Mouse (Mus musculus): ENCODE data around the gene Prss12. TPM values are rescaled to one million over a fixed set of nuclear protein-coding genes. Genes with fewer than 3 reads are reported as not detected.

The Prss12 gene
- polyA plus RNA-seq, 1 experiment from 2014 or later, result 27.9 TPM

DNA sequence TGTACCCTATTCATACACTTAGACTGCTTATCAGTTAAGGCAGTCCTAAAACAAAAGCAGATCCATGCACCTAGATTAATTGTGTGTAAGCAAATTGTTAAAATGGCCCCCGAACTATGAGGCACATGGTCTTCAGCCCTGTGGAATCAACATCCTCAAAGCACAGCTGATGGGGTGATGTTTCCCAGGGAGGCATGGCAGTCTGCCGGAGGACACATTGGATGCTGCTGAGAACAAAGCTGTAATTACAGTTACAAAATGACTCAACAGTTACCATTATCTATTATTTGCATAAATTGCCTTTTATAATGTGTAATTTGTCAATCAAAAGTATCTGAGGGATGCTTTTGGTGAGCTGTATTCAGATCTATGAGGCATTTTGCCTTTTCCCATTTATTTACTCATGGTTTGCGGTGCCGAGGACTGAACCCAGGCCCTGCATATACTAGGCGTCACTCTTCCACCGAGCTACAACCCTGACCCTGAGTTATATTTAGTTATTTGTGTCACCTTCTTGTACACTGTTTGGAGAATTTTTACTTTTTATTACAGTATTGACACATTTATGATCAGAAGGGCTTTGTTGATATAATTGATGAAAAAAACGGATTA, 108.6 kb downstream of the Prss12 start:
- no peak overlapping the region for H3K4me3 ChIP-seq
- no peaks in the 10 kb centered on the region for H3K4me1 ChIP-seq
- no peak overlapping the region for H3K9ac ChIP-seq
- no peak overlapping the region for H3K27ac ChIP-seq
- no peak overlapping the region for H3K4me2 ChIP-seq
- H3K36me3 ChIP-seq, result no peaks in the 10 kb centered on the region
- WGBS, result 87% methylated on average over 7 of the region's 7 CpGs
- no peaks in the 10 kb centered on the region for H3K27me3 ChIP-seq
- H3K9me3 ChIP-seq, result no peaks in the 10 kb centered on the region
- ATAC-seq (ENCODE audit: insufficient number of reproducible peaks, low FRiP score, low TSS enrichment, low read depth), result no peak

Other genes starting within 250 kb of the Prss12 start
- gene Synpo2, start 210.8 kb upstream of the Prss12 start, polyA plus RNA-seq (2015; fragmentation: Nextera tagmentation; extraction: Ambion mirVana), result 4.5 and 8.9 TPM in 2 replicates
- 117 and 120 TPM in 2 replicates for gene Sec24d, start 179.5 kb upstream of the Prss12 start, polyA plus RNA-seq (2015; fragmentation: Nextera tagmentation; extraction: Ambion mirVana)
- gene Mettl14, start 60.8 kb upstream of the Prss12 start, polyA plus RNA-seq (2015; fragmentation: Nextera tagmentation; extraction: Ambion mirVana), result 23.8 and 24.6 TPM in 2 replicates
- 1.2 and 1.3 TPM in 2 replicates for gene Ndst3, start 243.9 kb downstream of the Prss12 start, polyA plus RNA-seq (2015; fragmentation: Nextera tagmentation; extraction: Ambion mirVana)

Measured in limb, embryonic 15.5 days (tissue).